Mouse (Mus musculus) ES-Bruce4 (cell line): ENCODE data around the gene Gm10715. TPM values are rescaled to one million over a fixed set of nuclear protein-coding genes. Genes with fewer than 3 reads are reported as not detected.
"Not testable (repeated sequence)": the region's sequence is repeated elsewhere in the genome, so short reads cannot be mapped to it uniquely, and the experiment has no call there.

Source experiments
- H3K27ac ChIP-seq: 2 replicates; pipeline ENCODE4 v1.5.1; 2012; ENCODE audit warnings: low read length, inconsistent platforms; ENCODE audit not compliant: insufficient read depth
- H3K27me3 ChIP-seq: 2 replicates; pipeline ENCODE4 v1.6.1; 2012; ENCODE audit warnings: mild to moderate bottlenecking, low read length, inconsistent platforms; ENCODE audit not compliant: control insufficient read depth, poor library complexity, insufficient read depth, severe bottlenecking
- H3K36me3 ChIP-seq: 2 replicates; pipeline ENCODE4 v1.6.1; 2012; ENCODE audit warnings: inconsistent platforms, mild to moderate bottlenecking, low read length, moderate library complexity; ENCODE audit not compliant: control insufficient read depth, poor library complexity, insufficient read depth, severe bottlenecking
- H3K4me1 ChIP-seq: one replicate; pipeline ENCODE4 v1.8.1; 2011; ENCODE audit warnings: low read length; ENCODE audit not compliant: control insufficient read depth, insufficient read depth
- H3K4me3 ChIP-seq: 2 replicates; pipeline ENCODE4 v1.5.1; 2011; ENCODE audit warnings: low read depth, mild to moderate bottlenecking, low read length
- H3K9ac ChIP-seq: 2 replicates; pipeline ENCODE4 v1.6.1; 2012; ENCODE audit warnings: low read depth, mild to moderate bottlenecking, inconsistent platforms; ENCODE audit not compliant: poor library complexity, severe bottlenecking
- H3K9me3 ChIP-seq: replicated peaks from 2 replicates; pipeline ENCODE4 v1.6.1; 2012; ENCODE audit warnings: mild to moderate bottlenecking, low read length, inconsistent platforms; ENCODE audit not compliant: control insufficient read depth, poor library complexity, insufficient read depth, severe bottlenecking
- polyA plus RNA-seq: library from polyadenylated mRNA; stranded (reverse); fragments of >200 nt; gene quantifications from 2 replicates; pipeline ENCODE4 v1.2.4, GENCODE M21; 2011; ENCODE audit warnings: low read depth; ENCODE audit not compliant: missing spikeins, insufficient read depth, insufficient read length

Gene Gm10715
- polyA plus RNA-seq, 1 experiment = not detected

- not testable (repeated sequence) for H3K27ac ChIP-seq, H3K4me3 ChIP-seq, H3K9ac ChIP-seq, H3K36me3 ChIP-seq, H3K9me3 ChIP-seq, H3K27me3 ChIP-seq, H3K4me1 ChIP-seq
These were observed 1.5 kb downstream of the Gm10715 start for GRCm38 (mm10) chr9:3038161-3038560.

Other genes starting within 250 kb of the Gm10715 start
- gene Gm10722, start 36.0 kb upstream of the Gm10715 start, polyA plus RNA-seq = not detected in 2 replicates
- gene Gm11168, start 33.5 kb upstream of the Gm10715 start, polyA plus RNA-seq = 7.8 and 8.3 TPM in 2 replicates
- gene Gm10721, start 23.7 kb upstream of the Gm10715 start, polyA plus RNA-seq = not detected in 2 replicates
- not detected in 2 replicates for gene Gm10720, start 21.2 kb upstream of the Gm10715 start, polyA plus RNA-seq
- 4.4 and 5.9 TPM in 2 replicates for gene Gm10719, start 19.5 kb upstream of the Gm10715 start, polyA plus RNA-seq
- not detected in 2 replicates for gene Gm10718, start 13.3 kb upstream of the Gm10715 start, polyA plus RNA-seq
- 4.8 and 6.9 TPM in 2 replicates for gene Gm10717, start 11.5 kb upstream of the Gm10715 start, polyA plus RNA-seq
- gene Gm17535, start 2.3 kb upstream of the Gm10715 start, polyA plus RNA-seq = not detected in 2 replicates